Mouse (Mus musculus) spleen, adult 2 months (tissue): ENCODE results near the gene Hnrnpr.

ENCODE experiments used
- CTCF ChIP-seq: fragments of 200-500 bp; IDR thresholded peaks from 2 replicates; pipeline ENCODE4 v1.5.1; 2011; ENCODE audit warnings: mild to moderate bottlenecking, inconsistent platforms; ENCODE audit not compliant: insufficient read depth, insufficient read length, insufficient replicate concordance; ENCODE audit errors: extremely low read depth
- POLR2A ChIP-seq: fragments of 200-500 bp; IDR thresholded peaks from 2 replicates; pipeline ENCODE4 v1.6.1; 2011; ENCODE audit warnings: low read depth, low read length, inconsistent platforms

GRCm38 (mm10) chr4:136331709-136332108, 21.0 kb downstream of the Hnrnpr start:
- no peak for TF ChIP-seq CTCF
- no peak for TF ChIP-seq POLR2A
